In the genomic region with DNA sequence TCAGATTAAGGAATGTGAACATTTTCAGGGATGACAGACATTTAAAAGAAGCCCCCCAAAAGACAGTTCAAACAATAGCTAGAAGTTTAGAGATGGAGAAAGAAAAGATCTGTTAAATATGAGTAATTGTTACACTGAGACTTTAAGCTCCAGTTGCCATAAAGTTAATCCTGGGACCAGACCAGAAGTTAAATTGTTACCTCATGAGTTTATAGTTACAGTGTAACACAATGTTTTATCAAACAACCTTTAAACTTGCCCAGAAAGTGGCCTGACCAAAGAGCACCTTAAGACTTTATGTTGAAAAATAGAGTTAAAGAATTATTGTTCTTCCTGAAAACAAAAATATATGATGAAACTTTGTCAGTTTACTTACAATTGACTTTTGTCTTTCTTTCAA, we compare ENCODE assay signal across 23 mouse cellular contexts. TPM values are rescaled to one million over a fixed set of nuclear protein-coding genes. Genes with fewer than 3 reads are reported as not detected.
"Had no signal": no experiment of that assay in that cellular context is flagged by ENCODE, and none has a peak within 500 bp of the region (broad histone marks: within the 10 kb centered on the region; RNA-seq: fewer than 3 reads in every experiment).

No protein-coding gene starts in this region.

- H3K4me2 ChIP-seq: hindbrain, embryonic 15.5 days; liver, embryonic 12.5 days; liver, embryonic 15.5 days; lung, embryonic 15.5 days; midbrain, embryonic 11.5 days had no signal

- H3K27me3 ChIP-seq: hindbrain, embryonic 15.5 days; liver, embryonic 12.5 days; liver, embryonic 15.5 days; lung, embryonic 15.5 days; megakaryocyte, embryonic 14.5 days had no signal

- ATAC-seq: liver, embryonic 12.5 days had no signal

- H3K9me3 ChIP-seq: hindbrain, embryonic 15.5 days; liver, embryonic 12.5 days; liver, embryonic 15.5 days; lung, embryonic 15.5 days had no signal

- H3K9ac ChIP-seq: hindbrain, embryonic 15.5 days; liver, embryonic 12.5 days; liver, embryonic 15.5 days; lung, embryonic 15.5 days had no signal

- H3K27ac ChIP-seq: hindbrain, embryonic 15.5 days; liver, embryonic 12.5 days; liver, embryonic 15.5 days; lung, embryonic 15.5 days; stomach, postnatal 0 days had no signal

- H3K36me3 ChIP-seq: hindbrain, embryonic 15.5 days; liver, embryonic 12.5 days; liver, embryonic 15.5 days; lung, embryonic 15.5 days had no signal

- H3K4me3 ChIP-seq: hindbrain, embryonic 15.5 days; liver, embryonic 12.5 days; liver, embryonic 15.5 days; lung, embryonic 15.5 days; megakaryocyte, embryonic 14.5 days had no signal

- H3K4me1 ChIP-seq: hindbrain, embryonic 15.5 days; liver, embryonic 12.5 days; liver, embryonic 15.5 days; lung, embryonic 15.5 days; megakaryocyte, embryonic 14.5 days had no signal

- DNase-seq: lung, adult 18-20 months; lung, postnatal 36 days; thymus, adult 2 months; thymus, postnatal 14 days; thymus, postnatal 4 days had no signal

RNA-seq across cellular contexts. Expression of gene Speer4f2, which starts 46.9 kb away (rescaled TPM):
- total RNA-seq: layer of hippocampus, adult 8-10 months; layer of hippocampus, postnatal 10 days; left cerebral cortex, adult 18-20 months; left cerebral cortex, postnatal 25 days; midbrain, postnatal 0 days had no signal
- polyA plus RNA-seq: hindbrain, embryonic 15.5 days; kidney, embryonic 16.5 days; limb, embryonic 11.5 days; limb, embryonic 14.5 days; liver, embryonic 12.5 days; liver, embryonic 15.5 days; lung, embryonic 15.5 days; midbrain, embryonic 11.5 days; midbrain, postnatal 0 days; neural tube, embryonic 11.5 days; neural tube, embryonic 14.5 days; stomach, embryonic 14.5 days; stomach, postnatal 0 days; thymus, adult 2 months had no signal

RNA-seq across cellular contexts. Expression of gene Speer4f1, which starts 56.0 kb away (rescaled TPM):
- total RNA-seq: layer of hippocampus, adult 8-10 months; layer of hippocampus, postnatal 10 days; left cerebral cortex, adult 18-20 months; left cerebral cortex, postnatal 25 days; midbrain, postnatal 0 days had no signal
- polyA plus RNA-seq: hindbrain, embryonic 15.5 days; limb, embryonic 11.5 days; limb, embryonic 14.5 days; liver, embryonic 12.5 days; liver, embryonic 15.5 days; lung, embryonic 15.5 days; midbrain, postnatal 0 days; neural tube, embryonic 11.5 days; neural tube, embryonic 14.5 days; stomach, embryonic 14.5 days; stomach, postnatal 0 days; thymus, adult 2 months had no signal
